7 mouse cellular contexts compared by ENCODE assay signal in the genomic region with DNA sequence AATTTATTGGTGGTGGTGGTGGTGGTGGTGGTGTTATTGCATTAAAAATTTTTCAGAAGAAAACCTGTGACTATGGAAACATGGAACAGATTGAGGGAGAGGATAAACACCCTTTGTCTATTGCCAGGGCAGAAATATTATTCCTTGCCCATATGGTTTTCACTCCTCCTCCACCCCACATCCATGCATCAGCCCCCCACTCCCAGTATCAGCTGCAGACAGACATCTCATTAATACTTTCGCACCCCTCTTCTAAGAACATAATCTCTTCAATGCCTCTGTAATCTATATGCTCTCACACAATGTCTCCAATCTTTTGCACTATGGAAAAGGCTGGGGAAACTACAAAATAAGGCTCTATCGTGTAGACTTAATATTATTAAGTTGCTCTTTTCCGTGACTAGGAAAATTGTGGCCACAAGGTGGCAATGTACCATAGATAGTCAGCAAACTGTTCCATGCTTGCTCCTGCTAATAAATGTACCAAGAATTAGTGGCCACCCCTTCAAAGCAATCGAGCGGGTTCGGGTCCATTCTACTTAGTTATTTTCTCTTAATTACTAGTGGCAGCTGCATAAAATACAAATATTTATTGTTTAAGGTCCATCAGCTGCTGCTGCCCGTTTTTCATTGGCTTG.
DNase-seq lines count a peak whose midpoint lies in the region; ATAC-seq lines count a peak whose summit lies in the region.

No protein-coding gene starts in this region.

- ATAC-seq in forebrain, embryonic 13.5 days: peak; percentile 78
- peak; percentile 81 for ATAC-seq in hindbrain, embryonic 16.5 days
- 0 out of 2 replicates have a peak, but pooled peaks have one; percentile 34 for ATAC-seq in midbrain, embryonic 12.5 days (ENCODE audit: low FRiP score, low read depth)

- no peaks in the 10 kb centered on the region for H3K36me3 ChIP-seq in forebrain, embryonic 13.5 days (ENCODE audit: poor library complexity, severe bottlenecking)
- no peaks in the 10 kb centered on the region for H3K36me3 ChIP-seq in hindbrain, embryonic 16.5 days (ENCODE audit: control insufficient read depth, insufficient read depth, low read length)
- no peaks in the 10 kb centered on the region for H3K36me3 ChIP-seq in midbrain, embryonic 12.5 days
- no peaks in the 10 kb centered on the region for H3K36me3 ChIP-seq in splenic B cell, adult 2 months (ENCODE audit: control insufficient read depth, insufficient read depth, low read length, poor library complexity, severe bottlenecking)

- H3K4me1 ChIP-seq in forebrain, embryonic 13.5 days: no peaks in the 10 kb centered on the region
- H3K4me1 ChIP-seq in hindbrain, embryonic 16.5 days (ENCODE audit: control insufficient read depth, insufficient read depth, low read depth, low read length): no peaks in the 10 kb centered on the region; the same call in 1 of the 2 replicates
- no peaks in the 10 kb centered on the region for H3K4me1 ChIP-seq in midbrain, embryonic 12.5 days

- no peak overlapping the region for H3K9ac ChIP-seq in forebrain, embryonic 13.5 days
- no peak overlapping the region for H3K9ac ChIP-seq in hindbrain, embryonic 16.5 days (ENCODE audit: low read depth, low read length)
- no peak overlapping the region for H3K9ac ChIP-seq in midbrain, embryonic 12.5 days (replicated peaks)

- H3K27me3 ChIP-seq in forebrain, embryonic 13.5 days: no peaks in the 10 kb centered on the region
- H3K27me3 ChIP-seq in hindbrain, embryonic 16.5 days (replicated peaks; ENCODE audit: control insufficient read depth, insufficient read depth, low read length): no peaks in the 10 kb centered on the region
- H3K27me3 ChIP-seq in midbrain, embryonic 12.5 days: no peaks in the 10 kb centered on the region
- H3K27me3 ChIP-seq in splenic B cell, adult 2 months (ENCODE audit: control insufficient read depth, insufficient read depth, low read length, poor library complexity, severe bottlenecking): no peaks in the 10 kb centered on the region

- peak; percentile 63 for DNase-seq in MN1 (ENCODE audit: low spot score)
- peak; percentile 82 for DNase-seq in adrenal gland, postnatal 14 days
- peak; percentile 68 for DNase-seq in left cerebral cortex, adult 11 months (ENCODE audit: low spot score)
- peak; percentile 8 for DNase-seq in splenic B cell, adult 2 months (ENCODE audit: low read depth, low spot score)

- H3K4me3 ChIP-seq in forebrain, embryonic 13.5 days: no peak overlapping the region
- H3K4me3 ChIP-seq in hindbrain, embryonic 16.5 days (ENCODE audit: low read length): no peak overlapping the region
- no peak overlapping the region for H3K4me3 ChIP-seq in midbrain, embryonic 12.5 days

- H3K27ac ChIP-seq in forebrain, embryonic 13.5 days: no peak overlapping the region
- H3K27ac ChIP-seq in hindbrain, embryonic 16.5 days (ENCODE audit: low read depth, low read length): no peak overlapping the region
- H3K27ac ChIP-seq in midbrain, embryonic 12.5 days (replicated peaks): no peak overlapping the region

- WGBS in forebrain, embryonic 13.5 days: 23% methylated on average over 7 of the region's 7 CpGs
- WGBS in hindbrain, embryonic 16.5 days: 29% methylated on average over 7 of the region's 7 CpGs
- WGBS in midbrain, embryonic 12.5 days: 39% methylated on average over 7 of the region's 7 CpGs

- no peaks in the 10 kb centered on the region for H3K9me3 ChIP-seq in forebrain, embryonic 13.5 days (replicated peaks)
- H3K9me3 ChIP-seq in hindbrain, embryonic 16.5 days (ENCODE audit: control insufficient read depth, low read length): no peaks in the 10 kb centered on the region
- no peaks in the 10 kb centered on the region for H3K9me3 ChIP-seq in midbrain, embryonic 12.5 days

- H3K4me2 ChIP-seq in forebrain, embryonic 13.5 days: no peak overlapping the region
- H3K4me2 ChIP-seq in hindbrain, embryonic 16.5 days (ENCODE audit: low read length): peak overlapping the region; percentile 40; the same call in 1 of the 2 replicates
- H3K4me2 ChIP-seq in midbrain, embryonic 12.5 days (replicated peaks): no peak overlapping the region

Comparison
In these comparisons a context has a peak if more than half of its experiments do, and no peak if none do; other contexts are left out.
1. DNase-seq: peak in every context shown above with its lines; median percentile 82 in adrenal gland, postnatal 14 days; 68 in left cerebral cortex, adult 11 months; 63 in MN1; 8 in splenic B cell, adult 2 months.